Comparison of ENCODE assay signal across 18 mouse cellular contexts in genomic region chr6:86211081-86211763, GRCm38 (mm10). TPM values are rescaled to one million over a fixed set of nuclear protein-coding genes. Genes with fewer than 3 reads are reported as not detected.
DNase-seq lines count a peak whose midpoint lies in the region; ATAC-seq and TF ChIP-seq lines count a peak whose summit lies in the region.
"Had no signal": no experiment of that assay in that cellular context is flagged by ENCODE, and none has a peak within 500 bp of the region (broad histone marks: within the 10 kb centered on the region; RNA-seq: fewer than 3 reads in every experiment).

No protein-coding gene starts in this region.

- ATAC-seq in hindbrain, postnatal 0 days: peak; percentile 51; the same call in 1 of the 2 replicates
- no peak for ATAC-seq in hindbrain, embryonic 14.5 days (ENCODE audit: low FRiP score)
- ATAC-seq in midbrain, embryonic 12.5 days (ENCODE audit: low FRiP score, low read depth): peak; percentile 66; the same call in 1 of the 2 replicates
- ATAC-seq in midbrain, postnatal 0 days (ENCODE audit: low FRiP score): no peak
- ATAC-seq in forebrain, embryonic 11.5 days (replicated peaks; ENCODE audit: low FRiP score): peak; percentile 55; the same call in 1 of the 2 replicates
- ATAC-seq in midbrain, embryonic 13.5 days: no peak
- ATAC-seq: Patski had no signal

- no peak for DNase-seq in hindbrain, postnatal 0 days (ENCODE audit: low spot score)
- DNase-seq in hindbrain, embryonic 14.5 days (ENCODE audit: low spot score): no peak
- no peak for DNase-seq in midbrain, postnatal 0 days (ENCODE audit: low spot score)
- DNase-seq in forebrain, embryonic 11.5 days (ENCODE audit: low spot score): no peak
- DNase-seq in frontal cortex, adult 2 months (ENCODE audit: extremely low spot score in 1 of 2, low spot score in 1 of 2): no peak
- no peak for DNase-seq in thymus, postnatal 25 days
- DNase-seq: adrenal gland, postnatal 36 days; B cell, adult 2 months; cerebellum, adult 9-11 months; kidney, postnatal 25 days; lung, postnatal 36 days; right cerebral cortex, postnatal 14 days had no signal

- TF ChIP-seq CTCF in hindbrain, postnatal 0 days (IDR thresholded peaks at IDR 0.05; ENCODE audit: low read depth): no peak
- TF ChIP-seq CTCF in midbrain, postnatal 0 days (IDR thresholded peaks at IDR 0.05): no peak

- no peaks in the 10 kb centered on the region for H3K36me3 ChIP-seq in hindbrain, postnatal 0 days (ENCODE audit: insufficient read depth, low read length)
- no peaks in the 10 kb centered on the region for H3K36me3 ChIP-seq in hindbrain, embryonic 14.5 days (replicated peaks; ENCODE audit: control insufficient read depth, insufficient read depth)
- H3K36me3 ChIP-seq in midbrain, embryonic 12.5 days: no peaks in the 10 kb centered on the region
- H3K36me3 ChIP-seq in midbrain, postnatal 0 days (ENCODE audit: insufficient read depth, low read length): no peaks in the 10 kb centered on the region
- H3K36me3 ChIP-seq in forebrain, embryonic 11.5 days (ENCODE audit: control insufficient read depth, insufficient read depth, low read length): no peaks in the 10 kb centered on the region
- H3K36me3 ChIP-seq in midbrain, embryonic 13.5 days: no peaks in the 10 kb centered on the region
- H3K36me3 ChIP-seq: heart, embryonic 12.5 days; limb, embryonic 15.5 days had no signal

- H3K27me3 ChIP-seq in hindbrain, postnatal 0 days (ENCODE audit: insufficient read depth, low read length): no peaks in the 10 kb centered on the region
- H3K27me3 ChIP-seq in hindbrain, embryonic 14.5 days (ENCODE audit: control insufficient read depth, insufficient read depth, low read length): no peaks in the 10 kb centered on the region
- peaks cover 23% of the 10 kb centered on the region for H3K27me3 ChIP-seq in midbrain, embryonic 12.5 days
- peaks cover 2% of the 10 kb centered on the region; the same call in 1 of the 2 replicates for H3K27me3 ChIP-seq in midbrain, postnatal 0 days (ENCODE audit: insufficient read depth, low read length)
- no peaks in the 10 kb centered on the region for H3K27me3 ChIP-seq in forebrain, embryonic 11.5 days (ENCODE audit: control insufficient read depth, insufficient read depth, low read length)
- 0 out of 2 replicates have a peak, but pooled peaks cover 3% of the 10 kb centered on the region for H3K27me3 ChIP-seq in midbrain, embryonic 13.5 days
- H3K27me3 ChIP-seq: heart, embryonic 12.5 days; limb, embryonic 15.5 days; Patski had no signal

- H3K9me3 ChIP-seq in hindbrain, postnatal 0 days (ENCODE audit: low read length): no peaks in the 10 kb centered on the region
- no peaks in the 10 kb centered on the region for H3K9me3 ChIP-seq in hindbrain, embryonic 14.5 days (ENCODE audit: control insufficient read depth, low read length)
- no peaks in the 10 kb centered on the region for H3K9me3 ChIP-seq in midbrain, embryonic 12.5 days
- H3K9me3 ChIP-seq in midbrain, postnatal 0 days (ENCODE audit: low read length): no peaks in the 10 kb centered on the region
- H3K9me3 ChIP-seq in forebrain, embryonic 11.5 days (ENCODE audit: control insufficient read depth, low read length): no peaks in the 10 kb centered on the region
- H3K9me3 ChIP-seq in midbrain, embryonic 13.5 days: no peaks in the 10 kb centered on the region
- H3K9me3 ChIP-seq: heart, embryonic 12.5 days; limb, embryonic 15.5 days had no signal

- no peak overlapping the region for H3K4me3 ChIP-seq in hindbrain, postnatal 0 days (ENCODE audit: low read length)
- H3K4me3 ChIP-seq in hindbrain, embryonic 14.5 days (replicated peaks; ENCODE audit: low read length): no peak overlapping the region
- no peak overlapping the region for H3K4me3 ChIP-seq in midbrain, embryonic 12.5 days
- no peak overlapping the region for H3K4me3 ChIP-seq in midbrain, postnatal 0 days (ENCODE audit: low read depth, low read length)
- no peak overlapping the region for H3K4me3 ChIP-seq in forebrain, embryonic 11.5 days (ENCODE audit: low read depth, low read length)
- no peak overlapping the region for H3K4me3 ChIP-seq in midbrain, embryonic 13.5 days (replicated peaks)
- H3K4me3 ChIP-seq: erythroblast, embryonic 14.5 days; heart, embryonic 12.5 days; limb, embryonic 15.5 days had no signal

- H3K9ac ChIP-seq in hindbrain, postnatal 0 days (replicated peaks; ENCODE audit: low read length): no peak overlapping the region
- no peak overlapping the region for H3K9ac ChIP-seq in hindbrain, embryonic 14.5 days
- H3K9ac ChIP-seq in midbrain, embryonic 12.5 days (replicated peaks): no peak overlapping the region
- no peak overlapping the region for H3K9ac ChIP-seq in midbrain, postnatal 0 days (replicated peaks; ENCODE audit: low read length, poor library complexity, severe bottlenecking)
- no peak overlapping the region for H3K9ac ChIP-seq in forebrain, embryonic 11.5 days (ENCODE audit: low read length)
- H3K9ac ChIP-seq in midbrain, embryonic 13.5 days (replicated peaks): no peak overlapping the region
- H3K9ac ChIP-seq: heart, embryonic 12.5 days; limb, embryonic 15.5 days had no signal

- no peak overlapping the region for H3K4me2 ChIP-seq in hindbrain, postnatal 0 days (ENCODE audit: low read depth, low read length)
- no peak overlapping the region for H3K4me2 ChIP-seq in hindbrain, embryonic 14.5 days (replicated peaks)
- no peak overlapping the region for H3K4me2 ChIP-seq in midbrain, embryonic 12.5 days (replicated peaks)
- H3K4me2 ChIP-seq in midbrain, postnatal 0 days (ENCODE audit: low read depth, low read length, poor library complexity, severe bottlenecking): no peak overlapping the region
- no peak overlapping the region for H3K4me2 ChIP-seq in forebrain, embryonic 11.5 days (ENCODE audit: low read depth, low read length, severe bottlenecking)
- H3K4me2 ChIP-seq in midbrain, embryonic 13.5 days (replicated peaks): no peak overlapping the region
- H3K4me2 ChIP-seq: heart, embryonic 12.5 days; limb, embryonic 15.5 days had no signal

- no peaks in the 10 kb centered on the region for H3K4me1 ChIP-seq in hindbrain, postnatal 0 days (ENCODE audit: insufficient read depth, low read length)
- no peaks in the 10 kb centered on the region for H3K4me1 ChIP-seq in hindbrain, embryonic 14.5 days (replicated peaks; ENCODE audit: control insufficient read depth, insufficient read depth, low read length)
- H3K4me1 ChIP-seq in midbrain, embryonic 12.5 days: peaks cover 14% of the 10 kb centered on the region; the same call in 1 of the 2 replicates
- 0 out of 2 replicates have a peak, but pooled peaks cover 2% of the 10 kb centered on the region for H3K4me1 ChIP-seq in midbrain, postnatal 0 days (ENCODE audit: insufficient read depth, low read length)
- H3K4me1 ChIP-seq in forebrain, embryonic 11.5 days (replicated peaks; ENCODE audit: control insufficient read depth, insufficient read depth, low read length): 0 out of 2 replicates have a peak, but pooled peaks cover 3% of the 10 kb centered on the region
- H3K4me1 ChIP-seq in midbrain, embryonic 13.5 days (replicated peaks): peaks cover 15% of the 10 kb centered on the region

- WGBS in hindbrain, postnatal 0 days: 41% methylated on average over 12 of the region's 12 CpGs
- 42% methylated on average over 12 of the region's 12 CpGs for WGBS in hindbrain, embryonic 14.5 days
- WGBS in midbrain, embryonic 12.5 days: 33% methylated on average over 12 of the region's 12 CpGs
- WGBS in midbrain, postnatal 0 days: 36% methylated on average over 12 of the region's 12 CpGs
- 47% methylated on average over 12 of the region's 12 CpGs for WGBS in forebrain, embryonic 11.5 days
- WGBS in midbrain, embryonic 13.5 days: 31% methylated on average over 12 of the region's 12 CpGs

- H3K27ac ChIP-seq in hindbrain, postnatal 0 days: no peak overlapping the region
- no peak overlapping the region for H3K27ac ChIP-seq in hindbrain, embryonic 14.5 days
- H3K27ac ChIP-seq in midbrain, embryonic 12.5 days (replicated peaks): peak overlapping the region; percentile 10; the same call in 1 of the 2 replicates
- no peak overlapping the region for H3K27ac ChIP-seq in midbrain, postnatal 0 days (ENCODE audit: low read depth, low read length)
- H3K27ac ChIP-seq in forebrain, embryonic 11.5 days (ENCODE audit: low read depth, low read length): no peak overlapping the region
- H3K27ac ChIP-seq in midbrain, embryonic 13.5 days: peak overlapping the region; percentile 12; the same call in 1 of the 2 replicates
- H3K27ac ChIP-seq: limb, embryonic 15.5 days had no signal

RNA-seq across cellular contexts. Expression of gene Tgfa, which starts 16.2 kb away (rescaled TPM):
- total RNA-seq in hindbrain, postnatal 0 days (2014; rRNA removed): 35.4 and 40.5 TPM in 2 replicates
- polyA plus RNA-seq in hindbrain, postnatal 0 days (2015; fragmentation: Nextera tagmentation; extraction: Ambion mirVana): 13.6 and 14.2 TPM in 2 replicates
- 23.1 and 27.2 TPM in 2 replicates for polyA plus RNA-seq in hindbrain, embryonic 14.5 days (2014; fragmentation: Nextera tagmentation; extraction: Ambion mirVana)
- polyA plus RNA-seq in midbrain, embryonic 12.5 days (2016; fragmentation: Nextera tagmentation; extraction: Ambion mirVana): 1.8 TPM in 2 replicates
- 32.1 and 37.1 TPM in 2 replicates for total RNA-seq in midbrain, postnatal 0 days (2014; rRNA removed)
- 15.3 and 16.8 TPM in 2 replicates for polyA plus RNA-seq in midbrain, postnatal 0 days (2015; fragmentation: Nextera tagmentation; extraction: Ambion mirVana)
- 1.7 and 1.9 TPM in 2 replicates for polyA plus RNA-seq in forebrain, embryonic 11.5 days (2014; fragmentation: Nextera tagmentation; extraction: Ambion mirVana)
- 3.8 TPM in 2 replicates for polyA plus RNA-seq in midbrain, embryonic 13.5 days (2015; fragmentation: Nextera tagmentation; extraction: Ambion mirVana)
- polyA plus RNA-seq in frontal cortex, adult 2 months (2012; rRNA removed): 19.4 and 20.2 TPM in 2 replicates
- polyA plus RNA-seq: erythroblast, embryonic 14.5 days had no signal

Comparison
In these comparisons a context has a peak if more than half of its experiments do, and no peak if none do; other contexts are left out.
1. ATAC-seq: peak in hindbrain, postnatal 0 days (single experiment), midbrain, embryonic 12.5 days (single experiment) and forebrain, embryonic 11.5 days (single experiment); none in hindbrain, embryonic 14.5 days (single experiment), midbrain, postnatal 0 days (single experiment) and midbrain, embryonic 13.5 days (single experiment).
2. H3K27ac ChIP-seq: peak in midbrain, embryonic 12.5 days (single experiment) and midbrain, embryonic 13.5 days (single experiment); none in hindbrain, postnatal 0 days (single experiment), hindbrain, embryonic 14.5 days (single experiment), midbrain, postnatal 0 days (single experiment) and forebrain, embryonic 11.5 days (single experiment).